Mouse (Mus musculus): ENCODE results near the gene Dennd2a. TPM values are rescaled to one million over a fixed set of nuclear protein-coding genes. Genes with fewer than 3 reads are reported as not detected.
A peak's percentile ranks its signal among the peaks of the same experiment; 100 is the strongest.

The Dennd2a gene
- 10 to 100 TPM in 2 of 4 experiments, 1 to 10 TPM in 2; 7.3 to 14.8 (median 10.4) TPM for total RNA-seq (2022)

DNA sequence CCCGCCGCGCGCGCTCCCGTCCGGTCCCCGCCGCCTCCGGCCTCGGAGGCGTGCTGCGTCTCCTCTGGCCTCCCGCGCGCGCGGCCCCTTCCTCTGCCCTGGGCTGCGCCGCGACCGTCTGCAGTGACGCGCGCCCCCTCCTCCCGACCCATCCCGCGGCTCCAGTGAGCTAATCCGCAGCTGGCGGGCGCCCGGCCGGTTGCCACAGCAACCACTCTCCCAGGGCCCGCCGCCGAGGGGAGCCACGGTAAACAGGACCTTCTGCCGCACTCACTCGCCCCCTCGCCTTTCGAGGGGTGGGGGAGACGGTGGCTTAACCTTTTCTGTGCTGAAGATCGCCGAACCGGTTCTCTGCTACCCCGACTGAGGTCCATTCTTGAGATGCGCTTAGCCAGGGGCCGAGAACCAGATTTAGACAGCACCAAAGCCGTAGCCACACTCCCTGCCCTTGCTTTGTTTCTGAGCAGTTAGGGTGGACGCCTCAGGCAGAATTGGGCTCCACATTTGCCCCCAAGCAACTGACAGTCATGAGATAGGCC, at the start of gene Dennd2a:
Gene Dennd2a, minus strand, starts transcription at position 145 of the 539 bp plus-strand sequence.
- peak; percentile 35 for DNase-seq

DNA sequence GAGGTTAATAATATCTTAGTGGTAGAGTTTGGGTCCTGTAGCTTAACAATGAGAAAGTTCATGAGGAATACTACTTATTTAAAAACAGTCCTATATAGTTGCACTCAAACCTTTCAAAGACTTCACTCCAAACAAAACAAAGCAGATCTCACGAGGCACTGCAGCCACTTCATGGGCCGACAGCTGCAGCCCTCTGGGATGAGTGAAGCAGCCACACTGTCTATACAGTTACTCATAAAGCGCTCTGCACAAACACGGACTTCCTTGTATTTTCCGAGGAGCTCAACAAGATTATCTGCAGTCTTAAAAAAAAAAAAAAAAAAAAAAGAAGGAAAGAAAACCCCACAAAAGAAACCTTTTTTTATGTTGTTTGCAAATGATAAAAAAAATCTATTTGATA, 49.7 kb upstream of the Dennd2a start:
- no peak for DNase-seq

GRCm38 (mm10) chr6:39606862-39607261, 49.2 kb upstream of the Dennd2a start:
- DNase-seq = no peak

- no peak for DNase-seq
These were observed 48.4 kb upstream of the Dennd2a start for GRCm38 (mm10) chr6:39606056-39606455.

DNA sequence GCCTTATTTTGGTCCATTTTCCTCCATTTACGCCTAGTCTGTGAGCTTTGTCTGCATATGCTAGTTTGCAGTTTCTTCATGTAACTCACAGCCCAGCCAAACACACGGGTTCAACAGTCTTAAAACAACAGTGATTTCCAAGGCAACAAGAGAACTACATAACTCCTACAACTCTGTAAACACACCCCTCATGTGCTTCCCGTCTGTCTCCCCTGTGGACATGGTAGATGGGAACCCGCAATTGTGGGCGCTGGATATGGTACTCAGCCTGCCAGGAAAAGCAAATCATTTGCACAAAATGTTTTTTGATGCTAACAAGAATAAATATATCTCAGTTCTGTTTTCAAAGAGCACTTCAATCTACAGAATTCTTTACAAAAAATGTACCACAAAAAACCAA, 46.9 kb upstream of the Dennd2a start:
- DNase-seq = no peak

DNA sequence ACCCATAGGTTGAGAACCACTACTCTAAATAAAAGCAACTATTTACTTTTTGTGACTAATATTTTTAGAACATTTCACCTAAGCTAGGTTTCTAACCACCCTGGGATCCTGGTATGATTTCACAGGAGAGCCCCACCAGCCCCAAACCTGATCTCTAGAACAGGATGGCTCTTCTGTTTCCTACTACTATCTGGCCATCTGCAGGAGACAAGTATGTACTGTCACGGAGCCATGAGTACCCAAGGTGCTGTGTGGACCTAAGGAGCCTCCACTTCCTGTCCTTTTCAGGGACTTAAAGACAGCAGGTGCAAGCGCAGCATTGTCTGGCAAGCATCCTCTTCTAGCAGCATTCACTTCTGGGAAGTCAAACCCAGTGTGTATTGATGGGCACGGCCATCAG, 44.2 kb upstream of the Dennd2a start:
- no peak for DNase-seq

DNA sequence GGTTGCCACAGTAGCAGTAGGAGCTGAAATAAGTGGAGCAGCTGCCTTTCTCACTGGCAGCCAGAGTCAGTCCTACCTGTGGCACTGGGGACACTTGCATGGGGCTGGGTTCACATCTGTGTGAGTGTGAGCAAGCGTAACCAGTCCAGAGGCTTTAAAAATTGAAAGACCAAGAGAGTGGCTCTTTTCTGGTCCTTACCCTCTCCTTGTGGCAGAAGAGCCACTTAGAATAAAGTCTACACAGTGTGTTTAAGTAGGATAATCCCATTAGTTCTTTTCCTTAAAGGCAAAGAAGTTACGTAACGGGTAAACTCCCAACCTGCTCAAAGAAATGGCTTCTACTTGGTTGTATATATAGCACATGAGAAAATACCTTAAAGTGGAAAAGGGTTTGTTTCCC, 43.2 kb upstream of the Dennd2a start:
- no peak for DNase-seq

DNA sequence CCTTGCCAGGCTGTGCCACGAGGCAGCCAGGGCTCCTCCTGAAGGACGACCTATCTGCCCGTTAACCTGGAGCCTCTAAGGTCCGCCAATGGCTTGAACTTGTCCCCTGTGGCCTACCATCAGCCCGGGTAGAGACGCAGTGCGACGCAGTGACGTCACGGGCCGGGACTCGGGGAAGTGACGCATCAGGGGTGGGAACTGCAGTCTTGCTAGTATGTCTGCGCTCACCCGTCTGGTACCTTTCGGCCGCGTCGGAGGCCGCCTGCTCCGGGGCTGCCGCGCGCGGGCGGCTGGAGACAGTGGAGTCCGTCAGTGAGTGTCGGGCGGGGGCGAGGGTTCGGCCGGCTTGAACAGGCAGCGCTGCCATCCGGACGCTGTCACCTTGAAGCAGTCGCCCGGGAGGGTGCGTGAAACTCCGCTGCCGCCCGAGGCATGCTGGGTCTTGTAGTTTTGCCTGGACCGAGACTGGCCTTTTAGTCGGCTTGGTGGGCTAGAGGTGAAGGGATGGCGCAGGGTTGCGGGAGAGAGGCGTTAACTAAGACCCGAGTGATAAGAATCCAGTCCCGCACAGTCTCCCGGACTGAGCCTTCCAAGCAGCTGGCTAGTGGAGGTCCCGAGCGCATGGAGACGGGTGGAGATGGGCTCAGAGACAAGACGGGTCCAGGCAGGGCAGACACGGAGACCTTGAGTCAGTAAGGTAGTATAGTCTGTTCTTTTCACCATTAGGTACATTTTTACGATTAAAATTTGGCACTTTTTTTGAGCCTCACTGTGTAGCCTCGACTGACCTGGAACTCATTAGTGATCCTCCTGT, 34.9 kb upstream of the Dennd2a start, which contains the start of gene Ndufb2:
Gene Ndufb2, plus strand, starts transcription at position 174 of the 814 bp plus-strand sequence.
- DNase-seq = peak; percentile 93

DNA sequence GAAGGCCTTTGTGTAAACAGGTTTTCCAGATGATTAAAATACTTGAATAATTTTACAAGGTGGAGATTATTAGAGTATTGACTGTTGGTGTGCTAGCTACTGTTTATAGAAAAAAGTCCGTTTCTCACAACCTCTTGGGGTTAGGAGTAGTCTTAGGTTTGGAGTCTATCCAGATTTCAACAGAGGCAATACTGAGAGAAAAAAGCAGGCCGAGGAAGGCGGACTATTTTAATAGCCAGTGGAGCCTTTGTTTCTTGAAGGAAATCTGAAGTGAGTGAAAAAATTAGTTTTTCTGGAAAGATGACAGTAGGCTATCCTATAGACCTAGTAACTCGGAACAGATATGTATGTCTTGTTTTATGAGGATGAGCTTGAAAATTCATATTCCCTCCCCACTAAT, 33.8 kb upstream of the Dennd2a start:
- no peak for DNase-seq

GRCm38 (mm10) chr6:39585517-39585916, 27.9 kb upstream of the Dennd2a start, which contains the start of gene Gm42420:
Gene Gm42420 (plus strand): TSS chr6:39585753.
- peak; percentile 27 for DNase-seq

GRCm38 (mm10) chr6:39581087-39581784, 23.6 kb upstream of the Dennd2a start:
- no peak for DNase-seq

DNA sequence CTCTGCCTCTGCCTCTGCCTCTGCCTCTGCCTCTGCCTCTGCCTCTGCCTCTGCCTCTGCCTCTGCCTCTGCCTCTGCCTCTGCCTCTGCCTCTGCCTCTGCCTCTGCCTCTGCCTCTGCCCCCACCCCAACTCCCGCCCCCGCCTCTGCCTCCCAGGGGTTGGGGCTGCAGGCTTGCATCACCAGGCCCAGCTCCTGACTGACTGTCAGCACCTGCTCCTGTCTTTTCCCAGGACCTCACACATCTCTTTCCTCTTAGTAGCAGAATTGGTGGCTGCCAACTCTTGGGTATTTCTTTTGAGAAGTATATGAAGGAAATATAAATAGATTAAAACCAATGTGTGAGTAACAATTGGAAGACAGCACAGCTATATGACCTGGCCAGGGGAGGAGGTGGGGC, 22.9 kb upstream of the Dennd2a start:
- no peak for DNase-seq

GRCm38 (mm10) chr6:39579552-39579951, 21.9 kb upstream of the Dennd2a start:
- DNase-seq = no peak

DNA sequence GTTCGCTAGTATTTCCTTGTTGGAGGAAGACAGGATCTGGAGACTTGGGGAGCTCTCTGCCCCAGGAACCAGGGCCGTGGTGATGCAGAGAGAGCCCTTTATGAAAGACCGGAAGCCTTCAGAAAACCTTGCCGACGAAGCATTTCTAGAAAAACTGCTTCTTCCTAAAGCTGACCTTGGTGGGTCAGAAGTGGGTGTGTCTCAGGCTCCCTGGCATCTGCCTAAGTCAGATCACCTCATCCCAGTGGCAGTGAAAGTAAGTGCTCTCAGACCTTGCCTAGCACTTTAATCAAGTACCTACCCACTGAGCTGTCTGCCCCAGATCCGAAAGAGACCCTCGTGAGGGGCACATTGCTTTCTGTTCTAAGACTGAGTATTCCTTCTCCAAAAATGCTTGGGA, 17.3 kb upstream of the Dennd2a start:
- no peak for DNase-seq

GRCm38 (mm10) chr6:39574555-39574869, 16.8 kb upstream of the Dennd2a start:
- no peak for DNase-seq

- DNase-seq = peak; percentile 75
These were observed 16.3 kb upstream of the Dennd2a start, which contains the start of gene Adck2 for GRCm38 (mm10) chr6:39573791-39574554. Gene Adck2 (plus strand): TSS chr6:39573873.

DNA sequence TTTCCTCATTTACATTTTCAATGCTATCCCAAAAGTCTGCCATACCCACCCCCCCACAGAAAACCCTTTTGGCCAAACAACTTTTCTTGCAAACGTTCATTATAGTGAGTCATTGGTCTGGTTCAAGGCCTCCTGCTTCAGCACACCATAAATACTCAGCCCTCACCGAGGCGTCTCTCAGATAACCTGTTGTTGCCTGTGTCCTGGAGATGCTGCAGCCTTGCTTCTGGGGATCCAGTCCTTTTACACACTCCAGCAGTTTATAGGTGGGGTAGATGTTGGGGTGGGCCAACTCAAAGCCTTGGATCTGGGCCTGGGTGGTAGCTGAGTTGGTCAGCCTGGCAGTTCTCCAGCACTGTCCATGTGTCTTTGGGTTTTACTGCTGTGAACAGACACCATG, 12.8 kb upstream of the Dennd2a start:
- DNase-seq = peak; percentile 43

- DNase-seq = no peak
These were observed 9.9 kb upstream of the Dennd2a start for GRCm38 (mm10) chr6:39567528-39567927.

GRCm38 (mm10) chr6:39562166-39563015, 4.7 kb upstream of the Dennd2a start:
- peak; percentile 68 for DNase-seq

DNA sequence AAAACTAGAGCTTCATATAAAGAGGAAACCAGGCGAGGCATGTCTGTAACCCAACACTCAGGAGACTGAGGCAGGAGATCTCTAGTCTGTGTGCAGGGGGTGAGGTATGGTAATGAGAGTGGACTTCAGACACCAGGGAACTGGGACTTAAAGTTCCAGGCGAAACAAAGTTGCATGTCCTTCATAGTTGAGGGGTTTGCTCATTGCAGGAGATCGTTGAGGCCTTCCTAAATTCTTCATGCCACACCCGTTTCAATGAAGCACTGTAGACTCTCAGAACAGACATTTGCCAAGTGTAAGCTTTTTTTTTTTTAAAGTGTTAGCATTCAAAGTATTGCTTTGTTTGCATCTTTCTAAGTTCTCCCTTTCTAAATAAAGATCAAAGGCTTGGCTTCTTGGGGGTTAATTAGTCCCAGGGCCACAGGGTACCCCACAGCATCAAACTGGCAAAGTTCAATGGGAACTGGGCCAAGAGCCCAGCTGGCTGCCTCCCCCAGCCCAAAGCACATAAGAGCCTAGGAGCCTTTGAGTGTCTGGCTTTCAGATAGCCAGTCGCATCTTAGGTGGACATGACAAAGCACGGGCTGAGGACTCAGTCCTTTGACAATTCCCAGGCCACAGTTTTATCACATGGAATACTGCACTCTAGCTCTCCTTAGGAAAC, 1.7 kb upstream of the Dennd2a start:
- no peak for DNase-seq

Data from adrenal gland, adult 8-10 months (tissue).